Mouse (Mus musculus): ENCODE data around the gene Abtb2. TPM values are rescaled to one million over a fixed set of nuclear protein-coding genes. Genes with fewer than 3 reads are reported as not detected.

The Abtb2 gene
- polyA plus RNA-seq, 1 experiment from 2014 or later = 10.8 TPM

DNA sequence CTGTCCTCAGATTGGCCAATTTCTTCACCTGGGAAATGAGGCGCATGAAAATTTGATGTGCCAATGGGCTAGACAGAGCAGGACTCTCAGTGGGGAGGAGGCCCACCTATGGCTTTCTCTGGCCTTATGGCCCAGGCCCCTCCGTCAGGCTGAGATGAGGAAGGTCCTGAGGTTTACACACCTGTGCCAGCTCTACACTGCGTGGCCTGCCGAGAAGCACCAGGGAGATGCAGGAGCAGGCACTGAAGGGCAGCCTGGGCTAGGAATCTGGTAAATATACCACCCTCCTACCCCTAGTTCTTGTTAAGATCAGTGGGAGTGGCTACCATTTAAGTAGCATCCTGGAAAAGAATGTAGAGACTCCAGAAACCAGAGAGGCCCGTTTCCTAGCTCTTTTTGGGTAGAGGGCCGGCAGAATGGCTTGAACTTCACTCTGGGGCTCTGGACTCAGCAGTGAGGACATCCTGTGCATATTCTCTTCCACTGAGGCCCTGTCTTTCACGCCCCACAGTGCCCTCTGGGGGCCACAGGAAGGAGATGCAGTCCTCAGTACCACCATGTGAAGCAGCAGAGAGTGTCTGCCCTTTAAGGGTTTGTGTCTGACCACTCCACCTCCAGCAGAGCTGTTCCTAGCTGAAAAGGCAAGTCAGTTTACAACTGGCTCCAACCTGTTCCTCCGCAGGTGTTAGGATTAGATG is 152.6 kb downstream of the Abtb2 start:
- ATAC-seq (ENCODE audit: low FRiP score) = peak; percentile 86; the same call in 1 of the 2 replicates
- H3K36me3 ChIP-seq = peaks cover 46% of the 10 kb centered on the region
- WGBS = 63% methylated on average over 8 of the region's 8 CpGs

GRCm38 (mm10) chr2:103719292-103719646 is 153.2 kb downstream of the Abtb2 start:
- no peaks in the 10 kb centered on the region for H3K9me3 ChIP-seq (replicated peaks)
- peaks cover 51% of the 10 kb centered on the region for H3K36me3 ChIP-seq
- H3K4me3 ChIP-seq (replicated peaks) = no peak overlapping the region
- H3K27me3 ChIP-seq (replicated peaks) = no peaks in the 10 kb centered on the region
- H3K9ac ChIP-seq (replicated peaks) = no peak overlapping the region
- H3K4me2 ChIP-seq = no peak overlapping the region
- H3K27ac ChIP-seq (replicated peaks) = no peak overlapping the region
- no peak for ATAC-seq (ENCODE audit: low FRiP score)
- H3K4me1 ChIP-seq = no peaks in the 10 kb centered on the region
- 96% methylated on average over 7 of the region's 7 CpGs for WGBS

More for the DNA sequence above, 152.6 kb downstream of the Abtb2 start:
- no peak overlapping the region for H3K27ac ChIP-seq (replicated peaks)
- no peaks in the 10 kb centered on the region for H3K27me3 ChIP-seq (replicated peaks)
- H3K4me3 ChIP-seq (replicated peaks) = no peak overlapping the region
- H3K9ac ChIP-seq (replicated peaks) = no peak overlapping the region
- no peaks in the 10 kb centered on the region for H3K9me3 ChIP-seq (replicated peaks)
- H3K4me2 ChIP-seq = no peak overlapping the region
- H3K4me1 ChIP-seq = no peaks in the 10 kb centered on the region

DNA sequence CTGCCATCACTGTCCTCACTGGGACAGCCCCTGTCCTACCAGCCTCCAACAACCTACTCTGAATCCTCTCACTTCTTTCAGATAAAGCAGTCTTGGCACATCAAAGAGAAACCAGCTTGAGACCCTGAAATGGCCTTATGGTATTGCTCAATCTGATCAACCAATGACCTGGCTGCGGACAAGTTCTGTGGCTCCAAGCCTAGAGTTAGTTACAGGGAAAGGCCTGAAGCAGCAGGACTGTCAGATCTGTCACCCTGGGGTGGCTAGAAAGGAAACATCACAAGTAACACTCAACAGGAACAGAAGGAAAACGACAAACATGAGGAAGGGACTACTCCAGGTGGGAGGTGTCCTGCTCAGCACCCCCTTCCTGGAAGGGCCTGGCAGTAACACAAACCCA is 158.4 kb downstream of the Abtb2 start:
- Histone ChIP-seq H3K9me3 (replicated peaks) (no peaks in the 10 kb centered on the region), H3K4me2 (no peak overlapping the region), H3K4me3 (replicated peaks) (no peak overlapping the region), H3K27me3 (replicated peaks) (no peaks in the 10 kb centered on the region), H3K36me3 (peaks cover 76% of the 10 kb centered on the region), H3K4me1 (no peaks in the 10 kb centered on the region), H3K9ac (replicated peaks) (no peak overlapping the region), H3K27ac (replicated peaks) (no peak overlapping the region)
- ATAC-seq (ENCODE audit: low FRiP score) = no peak
- WGBS = 93% methylated on average over 2 of the region's 2 CpGs

DNA sequence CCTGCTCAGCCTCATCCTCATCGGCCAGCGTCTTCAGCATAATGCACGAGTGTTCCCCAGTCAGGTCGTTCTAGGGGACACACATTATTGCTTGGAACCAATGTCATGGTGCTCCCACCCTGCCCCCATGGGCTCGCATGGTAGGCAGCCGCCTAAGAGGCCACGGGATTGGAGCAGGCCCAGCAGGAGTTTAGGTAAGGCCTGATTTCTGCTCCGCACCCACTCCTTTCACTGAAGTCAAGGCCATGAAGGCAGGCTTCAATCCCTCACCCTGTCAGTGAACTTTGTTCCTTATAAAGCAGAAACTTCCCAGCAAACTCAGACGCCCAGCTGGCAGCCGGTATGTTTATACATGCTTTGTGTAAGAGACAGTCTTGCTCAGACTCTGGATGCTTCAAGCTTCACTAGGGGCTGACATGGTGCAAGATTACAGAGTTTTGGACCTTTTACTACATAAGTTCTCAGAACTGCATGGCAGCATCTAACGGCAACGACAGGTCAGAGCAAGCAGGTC is 162.0 kb downstream of the Abtb2 start:
- H3K27ac ChIP-seq (replicated peaks) = no peak overlapping the region
- no peak for ATAC-seq (ENCODE audit: low FRiP score)
- no peak overlapping the region for H3K4me2 ChIP-seq
- no peaks in the 10 kb centered on the region for H3K9me3 ChIP-seq (replicated peaks)
- H3K4me1 ChIP-seq = no peaks in the 10 kb centered on the region
- no peak overlapping the region for H3K4me3 ChIP-seq (replicated peaks)
- H3K9ac ChIP-seq (replicated peaks) = no peak overlapping the region
- no peaks in the 10 kb centered on the region for H3K27me3 ChIP-seq (replicated peaks)
- WGBS = 89% methylated on average over 12 of the region's 12 CpGs
- peaks cover 80% of the 10 kb centered on the region for H3K36me3 ChIP-seq

DNA sequence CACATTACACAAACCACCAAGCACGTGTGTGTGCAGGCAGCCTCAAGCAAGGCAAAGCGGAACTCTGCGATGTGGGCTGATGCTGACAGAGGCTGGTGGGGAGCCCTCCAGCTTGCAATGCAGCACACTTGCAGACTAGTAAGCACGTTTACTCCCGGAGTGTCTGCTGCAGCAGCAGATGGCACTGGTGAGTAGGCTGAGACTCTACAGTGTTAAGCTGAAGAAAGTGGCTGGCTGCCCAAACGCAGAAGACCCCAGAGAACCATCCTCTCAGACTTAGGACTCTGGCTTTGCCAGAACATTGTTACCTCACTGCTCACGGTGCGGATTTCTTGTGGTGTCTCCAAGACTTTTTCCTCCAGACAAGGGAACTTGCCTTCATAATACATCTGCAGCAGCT is 164.9 kb downstream of the Abtb2 start:
- no peaks in the 10 kb centered on the region for H3K4me1 ChIP-seq
- H3K27me3 ChIP-seq (replicated peaks) = no peaks in the 10 kb centered on the region
- WGBS = 75% methylated on average over 8 of the region's 8 CpGs
- H3K9me3 ChIP-seq (replicated peaks) = no peaks in the 10 kb centered on the region
- peaks cover 82% of the 10 kb centered on the region for H3K36me3 ChIP-seq
- H3K4me2 ChIP-seq = no peak overlapping the region
- H3K4me3 ChIP-seq (replicated peaks) = no peak overlapping the region
- ATAC-seq (ENCODE audit: low FRiP score) = peak; percentile 47; the same call in 1 of the 2 replicates
- H3K27ac ChIP-seq (replicated peaks) = no peak overlapping the region
- H3K9ac ChIP-seq (replicated peaks) = no peak overlapping the region

GRCm38 (mm10) chr2:103731423-103731822 is 165.3 kb downstream of the Abtb2 start:
- no peak overlapping the region for H3K4me3 ChIP-seq (replicated peaks)
- ATAC-seq (ENCODE audit: low FRiP score) = no peak
- no peaks in the 10 kb centered on the region for H3K27me3 ChIP-seq (replicated peaks)
- 92% methylated on average over 6 of the region's 6 CpGs for WGBS
- peaks cover 77% of the 10 kb centered on the region for H3K36me3 ChIP-seq
- no peaks in the 10 kb centered on the region for H3K9me3 ChIP-seq (replicated peaks)
- H3K9ac ChIP-seq (replicated peaks) = no peak overlapping the region
- no peaks in the 10 kb centered on the region for H3K4me1 ChIP-seq
- H3K27ac ChIP-seq (replicated peaks) = no peak overlapping the region
- H3K4me2 ChIP-seq = no peak overlapping the region

GRCm38 (mm10) chr2:103742821-103743220 is 176.7 kb downstream of the Abtb2 start:
- no peak overlapping the region for H3K4me3 ChIP-seq (replicated peaks)
- H3K9ac ChIP-seq (replicated peaks) = no peak overlapping the region
- 94% methylated on average over 6 of the region's 6 CpGs for WGBS
- H3K27ac ChIP-seq (replicated peaks) = no peak overlapping the region
- H3K4me1 ChIP-seq = no peaks in the 10 kb centered on the region
- H3K36me3 ChIP-seq = peaks cover 42% of the 10 kb centered on the region
- H3K9me3 ChIP-seq (replicated peaks) = no peaks in the 10 kb centered on the region
- H3K4me2 ChIP-seq = no peak overlapping the region
- no peaks in the 10 kb centered on the region for H3K27me3 ChIP-seq (replicated peaks)
- no peak for ATAC-seq (ENCODE audit: low FRiP score)

GRCm38 (mm10) chr2:103743536-103743935 is 177.4 kb downstream of the Abtb2 start:
- no peak for ATAC-seq (ENCODE audit: low FRiP score)
- no peaks in the 10 kb centered on the region for H3K27me3 ChIP-seq (replicated peaks)
- no peak overlapping the region for H3K27ac ChIP-seq (replicated peaks)
- H3K9me3 ChIP-seq (replicated peaks) = no peaks in the 10 kb centered on the region
- no peak overlapping the region for H3K4me2 ChIP-seq
- peaks cover 48% of the 10 kb centered on the region for H3K36me3 ChIP-seq
- 96% methylated on average over 2 of the region's 2 CpGs for whole genome bisulfite sequencing
- no peak overlapping the region for H3K9ac ChIP-seq (replicated peaks)
- H3K4me1 ChIP-seq = no peaks in the 10 kb centered on the region
- no peak overlapping the region for H3K4me3 ChIP-seq (replicated peaks)

DNA sequence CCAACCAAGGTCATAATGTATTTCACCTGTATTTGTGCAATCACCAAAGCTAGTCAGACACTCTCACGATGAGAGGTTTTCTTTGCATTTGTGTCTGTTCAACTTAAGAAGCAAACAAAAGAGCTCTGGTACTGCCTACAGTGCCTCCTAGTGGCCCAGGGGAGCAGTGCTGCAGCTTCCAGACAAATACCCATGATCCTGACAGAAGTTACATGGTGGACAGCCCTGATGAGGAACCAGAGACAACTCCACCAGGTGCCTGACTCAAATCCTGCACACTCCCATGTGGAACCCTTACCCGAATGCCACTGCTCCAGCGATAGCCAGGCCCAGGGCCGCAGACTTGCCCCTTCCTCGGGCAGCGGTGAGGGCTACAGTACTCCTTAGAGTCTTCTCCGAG is 177.9 kb downstream of the Abtb2 start:
- ATAC-seq (ENCODE audit: low FRiP score) = no peak; the same call in 1 of the 2 replicates
- 80% methylated on average over 7 of the region's 7 CpGs for WGBS

DNA sequence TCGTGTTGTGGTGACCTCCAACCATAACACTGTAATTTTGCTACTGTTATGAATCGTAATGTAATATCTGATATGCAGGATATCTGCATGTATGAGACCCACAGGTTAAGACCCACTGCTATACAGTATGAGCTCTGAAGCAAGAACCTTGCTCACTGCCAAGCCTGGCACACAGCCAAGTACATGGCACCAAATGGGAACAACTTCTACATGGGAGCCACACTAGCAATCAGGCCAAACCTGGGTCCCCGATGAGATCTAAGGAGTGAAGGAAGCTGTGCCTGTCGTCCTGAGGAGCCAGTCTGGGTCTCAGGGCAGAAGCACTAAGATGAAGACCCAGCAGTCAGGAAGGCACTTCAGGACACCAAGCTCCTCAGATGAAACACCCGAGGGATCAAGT is 179.4 kb downstream of the Abtb2 start:
- no peak overlapping the region for H3K4me3 ChIP-seq (replicated peaks)
- peaks cover 46% of the 10 kb centered on the region for H3K36me3 ChIP-seq
- no peaks in the 10 kb centered on the region for H3K27me3 ChIP-seq (replicated peaks)
- no peak for ATAC-seq (ENCODE audit: low FRiP score)
- 88% methylated on average over 5 of the region's 5 CpGs for WGBS
- H3K4me1 ChIP-seq = no peaks in the 10 kb centered on the region
- no peak overlapping the region for H3K4me2 ChIP-seq
- no peak overlapping the region for H3K9ac ChIP-seq (replicated peaks)
- no peak overlapping the region for H3K27ac ChIP-seq (replicated peaks)
- no peaks in the 10 kb centered on the region for H3K9me3 ChIP-seq (replicated peaks)

More for the DNA sequence above, 177.9 kb downstream of the Abtb2 start:
- H3K9me3 ChIP-seq (replicated peaks) = no peaks in the 10 kb centered on the region
- H3K9ac ChIP-seq (replicated peaks) = no peak overlapping the region
- no peak overlapping the region for H3K27ac ChIP-seq (replicated peaks)
- H3K36me3 ChIP-seq = peaks cover 46% of the 10 kb centered on the region
- H3K27me3 ChIP-seq (replicated peaks) = no peaks in the 10 kb centered on the region
- no peak overlapping the region for H3K4me2 ChIP-seq
- H3K4me3 ChIP-seq (replicated peaks) = no peak overlapping the region
- H3K4me1 ChIP-seq = no peaks in the 10 kb centered on the region

- no peak overlapping the region for H3K9ac ChIP-seq (replicated peaks)
- H3K4me2 ChIP-seq = no peak overlapping the region
- 82% methylated on average over 2 of the region's 2 CpGs for WGBS
- H3K4me3 ChIP-seq (replicated peaks) = no peak overlapping the region
- ATAC-seq (ENCODE audit: low FRiP score) = no peak
- H3K27me3 ChIP-seq (replicated peaks) = no peaks in the 10 kb centered on the region
- H3K27ac ChIP-seq (replicated peaks) = no peak overlapping the region
- H3K36me3 ChIP-seq = peaks cover 49% of the 10 kb centered on the region
- no peaks in the 10 kb centered on the region for H3K4me1 ChIP-seq
- H3K9me3 ChIP-seq (replicated peaks) = no peaks in the 10 kb centered on the region
Observed at GRCm38 (mm10) chr2:103746096-103746495, 180.0 kb downstream of the Abtb2 start.

DNA sequence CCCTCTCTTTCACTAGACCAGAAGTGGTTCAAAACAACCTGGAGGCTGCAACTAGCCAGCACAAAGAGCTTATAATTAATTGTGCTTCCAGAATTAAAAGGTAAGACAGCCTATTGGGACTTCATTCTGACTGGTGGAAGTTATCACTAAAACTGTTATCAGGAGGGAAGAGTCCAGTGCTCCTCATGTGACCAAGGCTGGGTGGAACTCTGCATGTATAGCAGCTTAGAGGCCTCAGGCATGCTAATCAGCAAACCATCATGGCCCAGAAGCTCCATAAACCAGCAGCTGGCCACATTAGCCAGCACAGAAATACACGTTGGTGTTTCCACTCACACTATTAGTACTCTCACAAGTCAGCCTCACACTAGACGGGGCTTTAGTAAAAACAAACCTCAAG is 180.7 kb downstream of the Abtb2 start:
- Histone ChIP-seq H3K27me3 (replicated peaks) (no peaks in the 10 kb centered on the region), H3K9ac (replicated peaks) (no peak overlapping the region), H3K4me3 (replicated peaks) (no peak overlapping the region), H3K4me1 (no peaks in the 10 kb centered on the region), H3K4me2 (no peak overlapping the region), H3K9me3 (replicated peaks) (no peaks in the 10 kb centered on the region), H3K36me3 (peaks cover 56% of the 10 kb centered on the region), H3K27ac (replicated peaks) (no peak overlapping the region)
- ATAC-seq (ENCODE audit: low FRiP score) = no peak
- WGBS = 88% methylated on average over 2 of the region's 2 CpGs
